Mouse (Mus musculus) lung, embryonic 16.5 days (tissue): ENCODE data around the gene Rufy3. TPM values are rescaled to one million over a fixed set of nuclear protein-coding genes. Genes with fewer than 3 reads are reported as not detected.

Experiments
- ATAC-seq: fragments of 200-750 bp; cut with Nextera tagmentation; 2 replicates; pipeline ENCODE4 v1.8.0; 2017; ENCODE audit warnings: low read depth, mild to moderate bottlenecking, moderate library complexity
- H3K27ac ChIP-seq: fragments of 300-500 bp; sonication (generic); 2 replicates; pipeline ENCODE4 v1.5.1; 2014; ENCODE audit warnings: mild to moderate bottlenecking, control low read depth, low read length
- H3K27me3 ChIP-seq: fragments of 300-500 bp; sonication (generic); 2 replicates; pipeline ENCODE4 v1.6.1; 2014; ENCODE audit warnings: low read depth, low read length, mixed read lengths; ENCODE audit not compliant: control insufficient read depth, insufficient read depth
- H3K36me3 ChIP-seq: fragments of 300-500 bp; sonication (generic); 2 replicates; pipeline ENCODE4 v1.6.1; 2014; ENCODE audit warnings: low read length; ENCODE audit not compliant: control insufficient read depth, insufficient read depth
- H3K4me1 ChIP-seq: fragments of 300-500 bp; sonication (generic); replicated peaks from 2 replicates; pipeline ENCODE4 v1.6.1; 2014; ENCODE audit warnings: low read length, mixed read lengths; ENCODE audit not compliant: control insufficient read depth, insufficient read depth
- H3K4me2 ChIP-seq: fragments of 300-500 bp; sonication (generic); 2 replicates; pipeline ENCODE4 v1.6.1; 2014; ENCODE audit warnings: low read depth, low read length, control low read depth
- H3K4me3 ChIP-seq: fragments of 300-500 bp; sonication (generic); 2 replicates; pipeline ENCODE4 v1.5.1; 2014; ENCODE audit warnings: mild to moderate bottlenecking, low read length, control low read depth
- H3K9ac ChIP-seq: fragments of 300-500 bp; sonication (generic); 2 replicates; pipeline ENCODE4 v1.6.1; 2014; ENCODE audit warnings: low read length, control low read depth
- H3K9me3 ChIP-seq: fragments of 300-500 bp; sonication (generic); 2 replicates; pipeline ENCODE4 v1.6.1; 2016; ENCODE audit warnings: low read length; ENCODE audit not compliant: control insufficient read depth
- WGBS: fragments of 180-500 bp; shearing (Covaris S2); extraction: QIAGEN DNeasy Blood & Tissue Kit; methylation state at CpG from one replicate; pipeline ENCODE4 v1.1.7; 2014; 5-methylcytosine and 5-hydroxymethylcytosine counted together
- polyA plus RNA-seq: library from polyadenylated mRNA; unstranded; fragments of >200 nt; fragmentation: Nextera tagmentation; extraction: Ambion mirVana; gene quantifications from 2 replicates; pipeline ENCODE4 v1.2.1, GENCODE M21; 2015

The Rufy3 gene
- polyA plus RNA-seq, 1 experiment from 2014 or later: 9.1 TPM

DNA sequence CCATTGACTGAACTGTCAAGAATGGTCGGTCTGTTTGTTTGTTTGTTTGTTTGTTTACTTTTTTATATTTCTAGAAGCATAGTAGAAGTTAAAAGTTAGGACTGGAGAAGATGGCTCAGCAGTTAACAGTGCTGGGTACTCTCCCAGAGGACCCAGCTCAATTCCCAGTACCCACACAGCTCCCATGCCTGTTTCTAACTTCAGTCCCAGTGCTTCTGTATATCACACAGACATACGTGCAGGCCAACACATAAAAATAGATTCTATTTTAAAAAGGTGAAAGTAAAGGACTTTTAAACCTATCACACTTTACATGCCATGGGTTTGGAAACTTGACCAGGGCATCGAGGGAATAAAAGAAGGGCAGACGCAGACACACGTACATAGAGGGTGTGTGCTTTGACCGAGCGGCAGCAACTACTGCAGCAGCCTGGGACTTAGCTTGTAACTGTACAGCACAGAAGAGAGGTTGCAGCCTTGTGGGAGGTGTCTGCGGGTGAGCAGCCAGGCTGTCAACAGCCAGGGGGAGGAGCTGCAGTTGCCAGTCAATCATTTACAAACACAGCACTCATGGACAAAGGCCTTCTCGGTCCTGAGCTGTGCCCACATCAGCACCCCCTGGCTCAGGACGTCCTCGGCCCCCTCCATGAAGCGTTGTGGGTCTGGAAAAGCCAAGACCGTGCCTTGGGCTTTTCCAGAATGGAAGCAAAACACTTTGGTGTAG, 22.5 kb downstream of the Rufy3 start:
- no peaks in the 10 kb centered on the region for H3K36me3 ChIP-seq
- peak overlapping the region; percentile 30; the same call in 1 of the 2 replicates for H3K27ac ChIP-seq
- 38% methylated on average over 13 of the region's 13 CpGs for WGBS
- H3K9ac ChIP-seq: no peak overlapping the region
- peak; percentile 68 for ATAC-seq
- H3K27me3 ChIP-seq: no peaks in the 10 kb centered on the region
- H3K4me3 ChIP-seq: no peak overlapping the region
- no peaks in the 10 kb centered on the region for H3K9me3 ChIP-seq
- H3K4me2 ChIP-seq: no peak overlapping the region
- H3K4me1 ChIP-seq: peaks cover 27% of the 10 kb centered on the region

DNA sequence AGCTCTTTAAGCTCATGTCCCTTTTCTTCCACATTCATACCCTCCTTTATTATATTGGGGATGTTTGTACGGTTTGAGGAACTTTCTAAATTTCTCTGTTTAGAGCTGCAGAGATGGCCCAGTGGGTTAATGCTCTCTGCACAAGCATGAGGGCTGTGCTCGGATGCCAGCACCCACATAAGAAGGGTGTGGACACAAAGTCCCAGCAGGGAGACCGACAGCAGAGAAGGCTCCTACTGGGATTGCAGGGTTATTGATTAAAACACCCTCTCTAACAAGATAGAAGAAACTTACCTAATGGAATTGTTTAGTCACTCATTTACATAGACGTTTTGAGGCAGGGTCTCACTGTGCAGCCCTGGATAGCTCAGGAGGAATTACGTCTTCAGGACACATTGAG, 23.6 kb downstream of the Rufy3 start:
- Histone ChIP-seq H3K4me2 (no peak overlapping the region), H3K9me3 (no peaks in the 10 kb centered on the region), H3K27me3 (no peaks in the 10 kb centered on the region), H3K4me3 (no peak overlapping the region), H3K4me1 (peaks cover 27% of the 10 kb centered on the region), H3K27ac (no peak overlapping the region), H3K36me3 (no peaks in the 10 kb centered on the region), H3K9ac (no peak overlapping the region)
- 68% methylated on average over 5 of the region's 5 CpGs for WGBS
- ATAC-seq: no peak

DNA sequence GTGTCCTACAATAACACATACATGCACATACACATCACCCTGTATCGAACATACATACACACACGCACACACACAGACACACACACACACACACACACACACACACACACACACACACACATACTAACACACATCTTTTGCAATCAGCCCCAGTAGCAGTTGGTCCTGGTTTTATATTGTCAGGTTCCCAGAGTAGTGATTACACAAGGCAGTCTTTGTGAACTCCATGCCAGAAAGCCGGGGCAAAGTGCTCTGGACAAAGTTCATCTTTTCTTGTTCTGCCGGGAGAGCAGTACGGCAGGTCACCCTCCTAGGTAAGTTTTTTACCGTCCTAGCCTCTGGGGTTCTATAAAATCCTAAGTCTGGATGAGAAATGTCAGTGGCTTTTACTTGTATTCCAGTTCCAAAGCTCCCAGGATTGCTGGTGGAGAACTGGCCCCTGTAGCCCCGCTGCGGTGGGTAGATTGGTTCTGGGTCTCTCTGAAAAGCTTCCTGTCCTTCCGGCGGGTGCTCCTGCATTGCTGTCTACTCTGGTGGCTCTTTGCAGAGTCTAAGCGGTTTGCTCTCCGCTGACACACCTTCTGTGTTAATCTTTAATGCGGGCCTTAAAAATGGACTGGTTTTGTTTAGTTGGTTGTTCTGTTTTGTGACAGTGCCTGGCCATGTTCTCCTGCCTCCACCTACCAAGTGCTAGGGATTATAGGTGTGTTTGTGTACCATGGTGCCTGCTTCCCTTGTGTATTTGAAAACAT, 28.8 kb downstream of the Rufy3 start:
- no peak for ATAC-seq
- H3K27ac ChIP-seq: no peak overlapping the region

DNA sequence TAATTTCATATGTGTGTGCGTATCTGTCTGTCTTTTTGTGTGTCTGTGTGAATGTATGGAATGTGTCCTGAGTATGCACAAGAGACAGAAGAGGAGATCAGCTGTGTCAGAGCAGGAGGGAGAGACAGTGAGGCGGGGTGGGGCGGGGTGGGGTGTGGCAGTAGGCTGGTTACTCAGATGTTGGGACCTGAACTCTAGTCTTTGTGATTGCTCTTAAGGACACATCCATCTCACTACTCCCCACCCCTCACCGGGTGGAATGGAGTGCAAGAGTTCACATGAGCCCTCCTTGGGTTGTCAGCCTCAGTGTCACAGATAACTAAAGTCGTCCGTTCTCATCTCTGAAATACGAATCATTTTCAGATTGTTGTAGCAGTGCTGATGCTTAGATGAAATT, 29.3 kb downstream of the Rufy3 start:
- WGBS: 77% methylated on average over 7 of the region's 7 CpGs
- no peaks in the 10 kb centered on the region for H3K9me3 ChIP-seq
- no peak overlapping the region for H3K4me3 ChIP-seq
- no peaks in the 10 kb centered on the region for H3K36me3 ChIP-seq
- ATAC-seq: no peak
- H3K9ac ChIP-seq: no peak overlapping the region
- no peaks in the 10 kb centered on the region for H3K4me1 ChIP-seq
- no peaks in the 10 kb centered on the region for H3K27me3 ChIP-seq
- H3K27ac ChIP-seq: no peak overlapping the region
- H3K4me2 ChIP-seq: no peak overlapping the region

More for the DNA sequence above, 28.8 kb downstream of the Rufy3 start:
- Histone ChIP-seq H3K36me3 (no peaks in the 10 kb centered on the region), H3K27me3 (no peaks in the 10 kb centered on the region), H3K4me2 (no peak overlapping the region), H3K9ac (no peak overlapping the region), H3K9me3 (no peaks in the 10 kb centered on the region), H3K4me1 (no peaks in the 10 kb centered on the region), H3K4me3 (no peak overlapping the region)
- 76% methylated on average over 13 of the region's 13 CpGs for WGBS

DNA sequence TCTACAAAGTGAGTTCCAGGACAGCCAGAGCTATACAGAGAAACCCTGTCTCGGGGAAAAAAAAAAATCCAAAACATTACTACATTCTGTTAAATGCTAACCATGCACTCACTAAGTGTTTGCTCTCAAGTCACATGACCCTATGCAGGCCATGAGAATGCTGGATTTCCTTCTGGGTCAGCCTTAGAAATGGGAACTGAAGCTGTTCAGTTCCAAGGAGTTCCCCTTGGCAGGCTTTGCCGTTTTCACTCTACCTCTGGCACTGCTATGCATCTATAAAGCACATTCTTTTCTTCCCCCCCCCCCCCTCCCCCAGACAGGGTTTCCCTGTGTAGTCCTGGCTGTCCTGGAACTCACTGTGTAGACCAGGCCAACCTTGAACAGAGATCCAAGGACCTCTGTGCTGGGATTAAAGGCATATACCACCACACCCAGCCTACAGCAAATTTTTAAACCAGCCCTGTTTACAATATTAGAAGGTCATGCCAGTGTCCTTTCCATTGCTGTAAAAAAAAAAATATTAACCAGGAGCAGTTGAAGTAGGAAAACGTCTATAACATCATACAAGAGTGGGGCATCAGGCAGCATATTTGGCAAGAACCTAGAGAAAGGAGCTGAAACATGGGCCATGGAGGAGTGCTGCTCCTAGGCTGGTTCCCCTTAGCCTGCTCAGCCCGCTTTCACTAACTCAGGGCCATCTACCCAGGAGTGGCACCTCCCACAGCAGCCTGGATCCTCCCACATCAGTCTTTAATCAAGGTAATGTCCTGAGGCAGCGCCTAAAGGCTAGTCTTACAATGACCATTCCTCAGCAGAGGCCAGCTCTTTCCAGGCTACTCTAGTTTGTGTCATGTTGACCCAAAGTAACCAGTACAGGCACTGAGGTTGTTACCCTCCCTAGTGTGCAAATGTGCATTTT, 31.0 kb downstream of the Rufy3 start:
- Histone ChIP-seq H3K4me3 (no peak overlapping the region), H3K4me1 (no peaks in the 10 kb centered on the region), H3K27me3 (no peaks in the 10 kb centered on the region), H3K27ac (no peak overlapping the region), H3K36me3 (no peaks in the 10 kb centered on the region), H3K4me2 (no peak overlapping the region), H3K9me3 (no peaks in the 10 kb centered on the region), H3K9ac (no peak overlapping the region)
- peak; percentile 60 for ATAC-seq
- 65% methylated on average over 5 of the region's 5 CpGs for WGBS

DNA sequence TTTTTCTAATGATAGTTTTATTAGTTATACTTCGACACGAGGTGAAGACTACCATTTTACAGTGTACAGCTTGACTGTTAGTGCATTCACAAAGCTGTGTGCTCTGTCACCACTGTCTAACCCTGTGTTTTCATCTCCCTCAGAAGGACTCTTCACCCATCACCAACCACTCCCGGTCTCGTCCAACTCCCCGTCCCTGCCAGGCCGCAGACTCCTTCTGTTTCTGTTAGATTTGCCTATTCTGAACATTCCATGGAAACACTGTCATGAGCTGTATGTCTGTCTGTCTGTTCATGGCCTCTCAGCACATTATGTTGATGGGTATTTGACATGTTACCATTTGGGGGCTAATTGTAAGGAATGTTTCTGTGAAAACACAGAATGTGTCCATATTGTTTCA, 34.1 kb downstream of the Rufy3 start:
- Histone ChIP-seq H3K27me3 (no peaks in the 10 kb centered on the region), H3K4me2 (no peak overlapping the region), H3K9me3 (no peaks in the 10 kb centered on the region), H3K4me3 (no peak overlapping the region), H3K4me1 (no peaks in the 10 kb centered on the region), H3K9ac (no peak overlapping the region), H3K36me3 (no peaks in the 10 kb centered on the region), H3K27ac (no peak overlapping the region)
- 75% methylated on average over 6 of the region's 6 CpGs for WGBS
- no peak for ATAC-seq

DNA sequence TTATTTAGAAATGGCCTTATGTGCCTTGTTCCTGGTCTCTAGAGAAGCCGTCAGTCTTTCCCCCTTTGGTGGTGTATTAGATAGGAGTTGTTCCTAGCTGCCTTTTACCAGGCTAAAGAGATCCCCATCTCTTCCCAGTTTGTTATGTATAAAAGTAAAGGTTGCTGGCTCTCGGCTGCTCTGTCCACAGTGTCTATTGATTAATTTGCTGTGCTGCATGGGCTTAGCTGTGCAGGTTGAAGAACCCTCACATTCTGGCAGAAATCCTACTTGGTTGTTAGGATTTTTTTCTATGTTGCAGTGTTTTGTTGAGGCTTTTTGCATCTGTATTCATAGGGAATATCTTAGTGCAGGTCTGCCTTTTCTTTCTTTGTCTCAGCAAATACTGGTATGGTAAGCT, 37.2 kb downstream of the Rufy3 start:
- Histone ChIP-seq H3K27me3 (no peaks in the 10 kb centered on the region), H3K9me3 (no peaks in the 10 kb centered on the region), H3K36me3 (no peaks in the 10 kb centered on the region), H3K9ac (no peak overlapping the region), H3K4me2 (no peak overlapping the region), H3K4me3 (no peak overlapping the region), H3K4me1 (no peaks in the 10 kb centered on the region), H3K27ac (no peak overlapping the region)
- 74% methylated on average over 2 of the region's 2 CpGs for WGBS
- ATAC-seq: no peak

DNA sequence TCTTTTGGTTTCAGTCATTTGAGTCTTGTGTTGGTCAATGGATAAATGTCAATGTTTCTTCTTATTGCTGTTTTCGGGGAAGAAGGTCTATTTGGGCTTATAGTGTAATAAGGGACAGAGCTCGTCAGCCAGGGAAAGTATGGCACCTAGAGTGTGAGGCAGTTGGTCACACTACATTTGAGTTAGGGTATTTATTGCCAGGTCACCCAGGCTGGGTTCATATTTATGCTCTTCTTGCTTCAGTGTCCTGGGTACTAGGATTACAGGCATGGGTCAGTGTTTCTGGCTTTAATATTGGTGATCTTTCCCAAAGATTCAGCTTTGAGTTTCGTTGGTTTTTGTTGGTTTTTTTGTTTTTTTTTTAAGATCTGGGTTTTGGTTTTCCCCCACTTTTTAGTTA, 37.9 kb downstream of the Rufy3 start:
- H3K27ac ChIP-seq: no peak overlapping the region
- no peaks in the 10 kb centered on the region for H3K27me3 ChIP-seq
- no peak overlapping the region for H3K9ac ChIP-seq
- H3K36me3 ChIP-seq: no peaks in the 10 kb centered on the region
- no peak for ATAC-seq
- WGBS: 78% methylated on average over 3 of the region's 3 CpGs
- no peak overlapping the region for H3K4me3 ChIP-seq
- no peaks in the 10 kb centered on the region for H3K9me3 ChIP-seq
- no peak overlapping the region for H3K4me2 ChIP-seq
- no peaks in the 10 kb centered on the region for H3K4me1 ChIP-seq

DNA sequence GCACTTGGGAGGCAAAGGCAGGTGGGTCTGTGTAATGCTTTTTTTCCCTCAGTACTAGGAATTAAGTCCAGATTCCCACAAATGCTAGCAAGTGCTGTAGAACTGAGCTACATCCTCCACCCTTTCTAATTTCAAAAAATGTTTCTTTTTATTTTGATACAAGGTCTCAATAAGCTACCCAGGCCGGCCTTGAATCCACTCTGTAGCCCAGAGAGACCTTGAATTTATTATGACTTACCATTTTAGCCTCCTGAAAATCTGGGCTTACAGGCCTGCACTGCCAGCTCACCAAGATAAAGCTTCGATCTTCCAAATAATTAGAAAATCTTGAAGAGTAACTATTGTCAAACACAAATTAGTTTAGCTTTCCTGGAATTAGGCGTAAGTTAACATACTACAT, 39.2 kb downstream of the Rufy3 start:
- Histone ChIP-seq H3K36me3 (no peaks in the 10 kb centered on the region), H3K4me3 (no peak overlapping the region), H3K27me3 (no peaks in the 10 kb centered on the region), H3K27ac (no peak overlapping the region), H3K9ac (no peak overlapping the region), H3K4me1 (no peaks in the 10 kb centered on the region), H3K4me2 (no peak overlapping the region), H3K9me3 (no peaks in the 10 kb centered on the region)
- WGBS: 89% methylated on average over 3 of the region's 3 CpGs
- no peak for ATAC-seq
